Mouse (Mus musculus): ENCODE measurements around the gene Mecom. TPM values are rescaled to one million over a fixed set of nuclear protein-coding genes. Genes with fewer than 3 reads are reported as not detected.

Gene Mecom
- polyA plus RNA-seq, 1 experiment from 2014 or later = 68.8 TPM

- ATAC-seq (ENCODE audit: borderline replicate concordance, extremely low read depth, low FRiP score, low TSS enrichment) = no peak
- Histone ChIP-seq H3K4me3 (no peak overlapping the region), H3K27me3 (no peaks in the 10 kb centered on the region), H3K9ac (no peak overlapping the region), H3K9me3 (no peaks in the 10 kb centered on the region), H3K27ac (no peak overlapping the region), H3K4me2 (no peak overlapping the region), H3K4me1 (no peaks in the 10 kb centered on the region), H3K36me3 (no peaks in the 10 kb centered on the region)
- 88% methylated on average over 3 of the region's 3 CpGs for WGBS
Measured at GRCm38 (mm10) chr3:30122618-30123017, 425.2 kb downstream of the Mecom start.

GRCm38 (mm10) chr3:30120790-30121512 lies 426.9 kb downstream of the Mecom start:
- no peaks in the 10 kb centered on the region for H3K27me3 ChIP-seq
- ATAC-seq (ENCODE audit: borderline replicate concordance, extremely low read depth, low FRiP score, low TSS enrichment) = no peak
- no peak overlapping the region for H3K4me2 ChIP-seq
- no peak overlapping the region for H3K9ac ChIP-seq
- WGBS = 78% methylated on average over 8 of the region's 8 CpGs
- H3K4me1 ChIP-seq = no peaks in the 10 kb centered on the region
- H3K9me3 ChIP-seq = no peaks in the 10 kb centered on the region
- H3K36me3 ChIP-seq = no peaks in the 10 kb centered on the region
- H3K27ac ChIP-seq = no peak overlapping the region
- no peak overlapping the region for H3K4me3 ChIP-seq

GRCm38 (mm10) chr3:30118594-30119297 lies 429.1 kb downstream of the Mecom start:
- Histone ChIP-seq H3K4me1 (0 out of 2 replicates have a peak, but pooled peaks cover 3% of the 10 kb centered on the region), H3K9ac (no peak overlapping the region), H3K4me2 (no peak overlapping the region), H3K4me3 (no peak overlapping the region), H3K36me3 (no peaks in the 10 kb centered on the region), H3K9me3 (no peaks in the 10 kb centered on the region), H3K27ac (0 out of 2 replicates have a peak overlapping the region, but pooled peaks have one; percentile 2), H3K27me3 (no peaks in the 10 kb centered on the region)
- 53% methylated on average over 7 of the region's 7 CpGs for WGBS
- ATAC-seq (ENCODE audit: borderline replicate concordance, extremely low read depth, low FRiP score, low TSS enrichment) = peak; percentile 75; the same call in 1 of the 2 replicates

DNA sequence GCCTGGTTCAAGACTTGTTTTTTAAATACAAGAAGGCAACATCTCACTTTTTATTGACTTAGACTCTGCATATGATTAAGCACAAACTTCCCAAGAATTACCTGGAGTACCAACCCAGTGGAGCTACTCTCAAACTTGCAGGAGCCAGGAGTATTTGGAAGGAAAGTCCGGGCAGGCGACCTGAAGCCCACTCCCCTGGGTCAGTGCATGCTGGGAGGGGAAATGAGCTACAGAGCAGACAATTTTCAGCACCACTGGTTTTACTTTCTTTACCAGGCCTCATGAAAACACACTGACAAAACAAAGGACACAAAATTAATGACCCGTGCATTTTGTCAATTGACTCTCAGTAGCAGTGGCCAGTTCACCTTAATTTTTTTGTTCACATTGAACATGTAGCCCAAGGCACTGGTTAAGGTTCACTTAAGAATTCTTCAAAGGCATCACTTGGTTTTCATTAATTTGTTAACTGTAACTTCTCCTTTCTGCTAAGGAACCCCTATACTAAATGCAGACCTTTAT lies 434.5 kb downstream of the Mecom start:
- Histone ChIP-seq H3K4me2 (no peak overlapping the region), H3K27ac (no peak overlapping the region), H3K4me3 (no peak overlapping the region), H3K9me3 (no peaks in the 10 kb centered on the region), H3K4me1 (peaks cover 14% of the 10 kb centered on the region; the same call in 1 of the 2 replicates), H3K27me3 (no peaks in the 10 kb centered on the region), H3K36me3 (no peaks in the 10 kb centered on the region), H3K9ac (no peak overlapping the region)
- WGBS = 69% methylated on average over 3 of the region's 3 CpGs
- ATAC-seq (ENCODE audit: borderline replicate concordance, extremely low read depth, low FRiP score, low TSS enrichment) = no peak

DNA sequence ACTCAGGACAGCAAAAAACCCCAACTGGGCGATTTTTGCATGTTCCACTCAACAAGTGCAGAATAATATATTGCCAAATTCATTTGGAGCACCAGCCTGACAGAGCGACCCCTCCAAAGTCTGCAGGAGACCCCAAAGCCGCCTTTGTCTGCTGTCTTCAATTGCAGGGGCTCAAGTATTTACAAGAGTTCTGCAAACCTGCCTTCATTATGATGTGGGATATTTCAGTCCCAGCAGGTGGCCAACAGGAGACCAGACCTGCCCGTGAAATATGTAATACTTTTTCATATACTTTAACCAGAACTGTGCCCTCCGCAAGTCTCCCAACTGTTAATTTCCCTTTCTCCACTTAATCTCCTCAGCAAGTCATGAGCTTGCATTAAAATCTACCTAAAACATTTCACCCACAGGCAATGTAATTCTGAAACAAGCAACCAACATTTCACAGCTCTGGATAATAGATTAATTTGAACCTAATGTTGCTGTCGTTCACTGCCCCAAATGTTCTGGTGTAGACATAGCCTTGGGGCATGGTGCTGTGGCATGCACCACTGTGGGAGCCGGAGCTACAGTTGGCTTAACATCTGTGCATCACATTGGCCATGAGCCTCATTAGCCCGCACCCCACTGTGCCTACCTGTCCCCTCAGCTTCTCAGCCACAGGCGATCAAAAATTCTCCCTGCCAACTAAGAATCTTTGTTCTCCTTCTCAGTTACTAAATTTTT lies 439.7 kb downstream of the Mecom start:
- Histone ChIP-seq H3K4me2 (no peak overlapping the region), H3K4me1 (peaks cover 44% of the 10 kb centered on the region), H3K4me3 (no peak overlapping the region), H3K9ac (no peak overlapping the region), H3K27ac (peak overlapping the region; percentile 58), H3K27me3 (no peaks in the 10 kb centered on the region), H3K36me3 (no peaks in the 10 kb centered on the region), H3K9me3 (no peaks in the 10 kb centered on the region)
- 77% methylated on average over 9 of the region's 9 CpGs for WGBS
- no peak for ATAC-seq (ENCODE audit: borderline replicate concordance, extremely low read depth, low FRiP score, low TSS enrichment)

DNA sequence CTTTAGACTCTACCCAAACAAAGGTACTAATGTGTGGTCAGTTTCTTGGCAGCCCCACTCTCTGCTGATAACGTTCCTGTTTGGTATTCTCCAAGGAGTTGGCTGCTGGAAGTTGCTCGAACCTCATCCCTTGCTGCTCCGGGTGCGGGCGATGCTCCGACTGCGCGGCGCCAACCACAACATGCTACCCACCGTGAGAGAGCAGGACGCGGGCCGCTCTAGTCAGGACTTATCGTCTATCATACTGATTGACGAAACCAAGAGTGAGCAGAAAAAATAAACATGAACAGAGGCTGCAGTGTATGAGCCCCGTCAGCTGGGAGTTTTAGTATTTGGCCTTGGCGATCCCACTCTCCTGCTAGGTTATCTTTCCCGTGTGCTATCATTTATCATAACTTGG lies 441.3 kb downstream of the Mecom start:
- ATAC-seq (ENCODE audit: borderline replicate concordance, extremely low read depth, low FRiP score, low TSS enrichment) = 0 out of 2 replicates have a peak, but pooled peaks have one; percentile 47
- H3K4me1 ChIP-seq = peaks cover 44% of the 10 kb centered on the region
- H3K4me3 ChIP-seq = peak overlapping the region; percentile 20
- H3K4me2 ChIP-seq = peak overlapping the region; percentile 53
- no peaks in the 10 kb centered on the region for H3K36me3 ChIP-seq
- peak overlapping the region; percentile 88 for H3K27ac ChIP-seq
- no peaks in the 10 kb centered on the region for H3K9me3 ChIP-seq
- peak overlapping the region; percentile 27; the same call in 1 of the 2 replicates for H3K9ac ChIP-seq
- no peaks in the 10 kb centered on the region for H3K27me3 ChIP-seq
- 10% methylated on average over 18 of the region's 18 CpGs for WGBS

DNA sequence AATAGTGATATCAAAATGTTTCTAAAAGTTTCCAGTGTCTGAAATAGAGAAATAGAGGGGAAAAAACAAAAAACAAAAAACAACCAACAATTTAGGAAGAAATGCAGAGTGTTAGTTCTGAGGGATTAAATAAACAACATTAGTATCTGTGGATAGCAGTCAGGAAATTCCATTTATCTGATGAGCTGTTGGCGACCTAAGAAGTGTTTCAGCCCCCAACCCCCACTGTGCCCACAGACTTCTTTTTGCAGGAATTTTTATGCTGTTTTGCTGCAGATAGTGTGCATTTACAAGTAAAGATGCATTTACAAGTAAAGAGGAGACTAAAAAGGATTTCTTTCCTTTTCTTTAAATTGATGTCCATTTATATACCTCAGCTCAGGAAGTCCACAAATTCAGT lies 441.9 kb downstream of the Mecom start:
- ATAC-seq (ENCODE audit: borderline replicate concordance, extremely low read depth, low FRiP score, low TSS enrichment) = peak; percentile 76; the same call in 1 of the 2 replicates

GRCm38 (mm10) chr3:30105194-30105823 lies 442.5 kb downstream of the Mecom start:
- no peaks in the 10 kb centered on the region for H3K9me3 ChIP-seq
- H3K4me2 ChIP-seq = peak overlapping the region; percentile 49
- H3K36me3 ChIP-seq = no peaks in the 10 kb centered on the region
- 14% methylated on average over 15 of the region's 15 CpGs for WGBS
- peak overlapping the region; percentile 94 for H3K27ac ChIP-seq
- H3K4me1 ChIP-seq = peaks cover 44% of the 10 kb centered on the region
- ATAC-seq (ENCODE audit: borderline replicate concordance, extremely low read depth, low FRiP score, low TSS enrichment) = peak; percentile 78; the same call in 1 of the 2 replicates
- no peaks in the 10 kb centered on the region for H3K27me3 ChIP-seq
- peak overlapping the region; percentile 10; the same call in 1 of the 2 replicates for H3K4me3 ChIP-seq
- H3K9ac ChIP-seq = no peak overlapping the region

More for the DNA sequence above, 441.9 kb downstream of the Mecom start:
- peak overlapping the region; percentile 53 for H3K4me2 ChIP-seq
- H3K4me3 ChIP-seq = no peak overlapping the region
- no peaks in the 10 kb centered on the region for H3K27me3 ChIP-seq
- H3K9me3 ChIP-seq = no peaks in the 10 kb centered on the region
- H3K27ac ChIP-seq = peak overlapping the region; percentile 88
- peaks cover 44% of the 10 kb centered on the region for H3K4me1 ChIP-seq
- no peak overlapping the region for H3K9ac ChIP-seq
- no peaks in the 10 kb centered on the region for H3K36me3 ChIP-seq
- WGBS = 3% methylated on average over 1 of the region's 1 CpGs

GRCm38 (mm10) chr3:30104515-30105098 lies 443.2 kb downstream of the Mecom start:
- WGBS = 51% methylated on average over 4 of the region's 4 CpGs
- H3K4me1 ChIP-seq = peaks cover 42% of the 10 kb centered on the region
- H3K36me3 ChIP-seq = no peaks in the 10 kb centered on the region
- H3K9ac ChIP-seq = no peak overlapping the region
- H3K4me2 ChIP-seq = peak overlapping the region; percentile 49
- no peak for ATAC-seq (ENCODE audit: borderline replicate concordance, extremely low read depth, low FRiP score, low TSS enrichment)
- H3K27ac ChIP-seq = peak overlapping the region; percentile 94
- no peaks in the 10 kb centered on the region for H3K27me3 ChIP-seq
- no peaks in the 10 kb centered on the region for H3K9me3 ChIP-seq
- H3K4me3 ChIP-seq = peak overlapping the region; percentile 10; the same call in 1 of the 2 replicates

DNA sequence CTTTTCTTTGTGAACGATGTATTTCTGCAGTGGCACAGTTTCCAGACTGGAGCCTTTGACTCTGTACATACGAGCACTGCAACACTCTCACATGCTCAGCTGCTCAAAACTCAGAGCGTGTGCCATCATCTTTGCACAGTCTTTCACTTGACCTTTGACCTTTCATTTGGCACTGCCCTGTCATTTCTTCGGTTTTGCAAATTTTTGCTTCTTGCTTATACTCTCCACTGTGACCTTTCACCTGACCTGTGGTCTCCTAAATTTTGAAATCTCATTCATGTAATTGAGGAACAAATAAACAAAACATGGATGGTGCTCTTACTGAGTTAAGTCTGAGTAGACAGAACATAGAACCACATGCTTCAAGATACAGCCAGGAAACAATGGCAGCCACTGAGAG lies 446.7 kb downstream of the Mecom start:
- WGBS = 50% methylated on average over 4 of the region's 4 CpGs

DNA sequence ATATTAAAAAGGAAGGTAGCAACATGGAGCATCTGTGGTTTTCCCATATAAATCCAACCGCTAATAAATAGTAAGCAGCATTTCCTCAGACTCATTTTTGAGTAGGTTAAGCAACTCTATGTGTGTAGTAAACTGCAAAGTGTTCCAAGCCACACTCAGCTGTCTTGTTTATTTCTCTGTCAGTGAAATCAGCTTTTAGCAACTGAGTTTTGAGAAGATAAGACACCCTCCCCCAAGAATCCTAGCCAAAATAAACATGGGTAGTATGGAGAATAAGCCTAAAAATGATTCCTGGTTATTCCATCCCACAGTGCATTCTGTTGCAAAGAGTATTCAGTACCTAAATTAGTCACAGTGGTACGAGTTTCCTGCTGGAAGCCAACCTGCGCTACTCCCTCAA lies 450.1 kb downstream of the Mecom start:
- peaks cover 15% of the 10 kb centered on the region for H3K4me1 ChIP-seq
- no peaks in the 10 kb centered on the region for H3K27me3 ChIP-seq
- no peaks in the 10 kb centered on the region for H3K36me3 ChIP-seq
- H3K9ac ChIP-seq = no peak overlapping the region
- WGBS = 33% methylated on average over 3 of the region's 3 CpGs
- H3K4me3 ChIP-seq = no peak overlapping the region
- H3K4me2 ChIP-seq = no peak overlapping the region
- H3K9me3 ChIP-seq = no peaks in the 10 kb centered on the region
- ATAC-seq (ENCODE audit: borderline replicate concordance, extremely low read depth, low FRiP score, low TSS enrichment) = no peak; the same call in 1 of the 2 replicates
- peak overlapping the region; percentile 16 for H3K27ac ChIP-seq

More for the DNA sequence above, 446.7 kb downstream of the Mecom start:
- H3K4me3 ChIP-seq = no peak overlapping the region
- H3K4me2 ChIP-seq = no peak overlapping the region
- H3K9me3 ChIP-seq = no peaks in the 10 kb centered on the region
- peaks cover 31% of the 10 kb centered on the region for H3K4me1 ChIP-seq
- H3K27ac ChIP-seq = no peak overlapping the region
- H3K36me3 ChIP-seq = no peaks in the 10 kb centered on the region
- H3K9ac ChIP-seq = no peak overlapping the region
- ATAC-seq (ENCODE audit: borderline replicate concordance, extremely low read depth, low FRiP score, low TSS enrichment) = no peak
- H3K27me3 ChIP-seq = no peaks in the 10 kb centered on the region
